Mouse (Mus musculus) myocyte (in vitro differentiated cells): ENCODE measurements around the gene Gpr156.

ENCODE experiments used
- POLR2A ChIP-seq: IDR thresholded peaks from one replicate; pipeline ENCODE4 v1.6.1; 2011; ENCODE audit warnings: low read depth, mild to moderate bottlenecking, control low read depth, moderate library complexity; ENCODE audit not compliant: insufficient read length
- POLR2AphosphoS2 ChIP-seq: IDR thresholded peaks from one replicate; pipeline ENCODE4 v1.6.1; 2011; ENCODE audit warnings: low read depth, control low read depth; ENCODE audit not compliant: insufficient read length
- TCF3 ChIP-seq: IDR thresholded peaks from one replicate; pipeline ENCODE4 v1.6.1; 2011; ENCODE audit warnings: low read depth, control low read depth; ENCODE audit not compliant: insufficient read length
- USF1 ChIP-seq: IDR thresholded peaks from one replicate; pipeline ENCODE4 v1.6.1; 2011; ENCODE audit warnings: low read depth, mild to moderate bottlenecking, control low read depth, moderate library complexity

GRCm38 (mm10) chr16:38033071-38033470 lies 116.8 kb downstream of the Gpr156 start:
- TF ChIP-seq USF1, result no peak
- no peak for TF ChIP-seq TCF3
- no peak for TF ChIP-seq POLR2A
- TF ChIP-seq POLR2AphosphoS2, result no peak
